ENCODE assay signal across 9 mouse cellular contexts in genomic region chr10:95604979-95605613, GRCm38 (mm10). TPM values are rescaled to one million over a fixed set of nuclear protein-coding genes. Genes with fewer than 3 reads are reported as not detected.
DNase-seq lines count a peak whose midpoint lies in the region; ATAC-seq lines count a peak whose summit lies in the region.
"Had no signal": no experiment of that assay in that cellular context is flagged by ENCODE, and none has a peak within 500 bp of the region (broad histone marks: within the 10 kb centered on the region; RNA-seq: fewer than 3 reads in every experiment).

No protein-coding gene starts in this region.

- H3K4me1 ChIP-seq in hindbrain, embryonic 10.5 days (replicated peaks), result peaks cover 8% of the 10 kb centered on the region; the same call in 1 of the 2 replicates
- H3K4me1 ChIP-seq in hindbrain, embryonic 14.5 days (replicated peaks; ENCODE audit: control insufficient read depth, insufficient read depth, low read length), result no peaks in the 10 kb centered on the region

- ATAC-seq in hindbrain, embryonic 14.5 days (ENCODE audit: low FRiP score), result no peak
- ATAC-seq: Patski had no signal

- H3K36me3 ChIP-seq in hindbrain, embryonic 10.5 days, result no peaks in the 10 kb centered on the region
- H3K36me3 ChIP-seq in hindbrain, embryonic 14.5 days (replicated peaks; ENCODE audit: control insufficient read depth, insufficient read depth), result no peaks in the 10 kb centered on the region

- H3K9ac ChIP-seq in hindbrain, embryonic 14.5 days, result no peak overlapping the region

- no peaks in the 10 kb centered on the region for H3K27me3 ChIP-seq in hindbrain, embryonic 10.5 days (ENCODE audit: insufficient read depth, poor library complexity, severe bottlenecking)
- no peaks in the 10 kb centered on the region for H3K27me3 ChIP-seq in hindbrain, embryonic 14.5 days (ENCODE audit: control insufficient read depth, insufficient read depth, low read length)

- DNase-seq in hindbrain, embryonic 10.5 days (ENCODE audit: low spot score), result no peak
- DNase-seq in hindbrain, embryonic 14.5 days (ENCODE audit: low spot score), result no peak
- peak; percentile 17 for DNase-seq in thymus, postnatal 14 days
- no peak for DNase-seq in thymus, postnatal 0 days (ENCODE audit: low spot score)
- peak; percentile 30 to 55 for DNase-seq in kidney, postnatal 25 days
- DNase-seq in urinary bladder, postnatal 36 days (ENCODE audit: low spot score in 2 of 2), result peak; percentile 8 to 23
- DNase-seq in spleen, adult 12 weeks (ENCODE audit: low spot score), result no peak
- DNase-seq in frontal cortex, postnatal 10 days (ENCODE audit: low spot score in 2 of 2), result no peak

- H3K27ac ChIP-seq in hindbrain, embryonic 10.5 days, result 0 out of 2 replicates have a peak overlapping the region, but pooled peaks have one; percentile 40
- H3K27ac ChIP-seq in hindbrain, embryonic 14.5 days, result no peak overlapping the region

- no peak overlapping the region for H3K4me3 ChIP-seq in hindbrain, embryonic 10.5 days
- H3K4me3 ChIP-seq in hindbrain, embryonic 14.5 days (replicated peaks; ENCODE audit: low read length), result no peak overlapping the region

- no peaks in the 10 kb centered on the region for H3K9me3 ChIP-seq in hindbrain, embryonic 10.5 days
- H3K9me3 ChIP-seq in hindbrain, embryonic 14.5 days (ENCODE audit: control insufficient read depth, low read length), result no peaks in the 10 kb centered on the region

- WGBS in hindbrain, embryonic 10.5 days, result 64% methylated on average over 22 of the region's 22 CpGs
- whole genome bisulfite sequencing in hindbrain, embryonic 14.5 days, result 70% methylated on average over 22 of the region's 22 CpGs

- no peak overlapping the region for H3K4me2 ChIP-seq in hindbrain, embryonic 14.5 days (replicated peaks)

RNA-seq across cellular contexts. Expression of gene Nudt4, which starts 41.1 kb away (rescaled TPM):
- polyA plus RNA-seq in hindbrain, embryonic 10.5 days (2016; fragmentation: Nextera tagmentation; extraction: Ambion mirVana), result 76.4 and 86.5 TPM in 2 replicates
- 98.9 and 102 TPM in 2 replicates for polyA plus RNA-seq in hindbrain, embryonic 14.5 days (2014; fragmentation: Nextera tagmentation; extraction: Ambion mirVana)
- polyA plus RNA-seq in thymus, postnatal 0 days (2015; fragmentation: Nextera tagmentation; extraction: Ambion mirVana), result 39.3 and 40.7 TPM in 2 replicates

Comparison
In these comparisons a context has a peak if more than half of its experiments do, and no peak if none do; other contexts are left out.
1. DNase-seq: peak in thymus, postnatal 14 days (single experiment), kidney, postnatal 25 days (2 of 2) and urinary bladder, postnatal 36 days (2 of 2); none in hindbrain, embryonic 10.5 days (single experiment), hindbrain, embryonic 14.5 days (single experiment), thymus, postnatal 0 days (single experiment), spleen, adult 12 weeks (single experiment) and frontal cortex, postnatal 10 days (0 of 2).